15 mouse cellular contexts compared by ENCODE assay signal in genomic region chr10:57583927-57584326, GRCm38 (mm10). TPM values are rescaled to one million over a fixed set of nuclear protein-coding genes. Genes with fewer than 3 reads are reported as not detected.
DNase-seq lines count a peak whose midpoint lies in the region; ATAC-seq and TF ChIP-seq lines count a peak whose summit lies in the region.
"Had no signal": no experiment of that assay in that cellular context is flagged by ENCODE, and none has a peak within 500 bp of the region (broad histone marks: within the 10 kb centered on the region; RNA-seq: fewer than 3 reads in every experiment).

No protein-coding gene starts in this region.

- H3K4me3 ChIP-seq in left cerebral cortex, adult 2 months, result no peak overlapping the region
- H3K4me3 ChIP-seq in forebrain, postnatal 0 days (ENCODE audit: low read depth, low read length), result no peak overlapping the region
- H3K4me3 ChIP-seq: erythroblast, embryonic 14.5 days; hindbrain, embryonic 12.5 days; limb, embryonic 15.5 days; midbrain, embryonic 13.5 days had no signal

- no peak overlapping the region for H3K27ac ChIP-seq in left cerebral cortex, adult 2 months
- H3K27ac ChIP-seq in forebrain, postnatal 0 days (ENCODE audit: low read depth, low read length), result no peak overlapping the region
- H3K27ac ChIP-seq: hindbrain, embryonic 12.5 days; limb, embryonic 15.5 days; midbrain, embryonic 13.5 days had no signal

- no peaks in the 10 kb centered on the region for H3K9me3 ChIP-seq in forebrain, postnatal 0 days (ENCODE audit: low read length)
- H3K9me3 ChIP-seq: G1E; limb, embryonic 15.5 days had no signal

- intact Hi-C loops in left cerebral cortex, adult 2 months (cut with DNase I), result no loop called here

- TF ChIP-seq CTCF in left cerebral cortex, adult 2 months (IDR thresholded peaks at IDR 0.05), result peak; percentile 5; the same call in 1 of the 2 replicates
- no peak for TF ChIP-seq CTCF in forebrain, postnatal 0 days (IDR thresholded peaks at IDR 0.05; ENCODE audit: low read depth)

- no peaks in the 10 kb centered on the region for H3K36me3 ChIP-seq in forebrain, postnatal 0 days (ENCODE audit: insufficient read depth)
- H3K36me3 ChIP-seq: G1E; hindbrain, embryonic 12.5 days; limb, embryonic 15.5 days; midbrain, embryonic 13.5 days had no signal

- no peak overlapping the region for H3K4me2 ChIP-seq in forebrain, postnatal 0 days (ENCODE audit: low read depth)
- H3K4me2 ChIP-seq: hindbrain, embryonic 12.5 days; limb, embryonic 15.5 days; midbrain, embryonic 13.5 days had no signal

- ATAC-seq in granulocyte monocyte progenitor cell, adult 5-6 weeks (replicated peaks; ENCODE audit: poor library complexity, severe bottlenecking), result peak; percentile 79
- ATAC-seq in activated CD4-positive, CD25-positive, alpha-beta regulatory T cell, adult 4 months, result no peak
- no peak for ATAC-seq in forebrain, postnatal 0 days
- ATAC-seq: midbrain, embryonic 13.5 days had no signal

- WGBS in forebrain, postnatal 0 days, result 44% methylated on average over 1 of the region's 1 CpGs

- H3K27me3 ChIP-seq in forebrain, postnatal 0 days (ENCODE audit: insufficient read depth, low read length), result no peaks in the 10 kb centered on the region
- H3K27me3 ChIP-seq: hindbrain, embryonic 12.5 days; limb, embryonic 15.5 days; midbrain, embryonic 13.5 days had no signal

- no peak overlapping the region for H3K9ac ChIP-seq in forebrain, postnatal 0 days
- H3K9ac ChIP-seq: hindbrain, embryonic 12.5 days; limb, embryonic 15.5 days; midbrain, embryonic 13.5 days had no signal

- no peaks in the 10 kb centered on the region for H3K4me1 ChIP-seq in forebrain, postnatal 0 days (ENCODE audit: insufficient read depth)
- H3K4me1 ChIP-seq: hindbrain, embryonic 12.5 days; limb, embryonic 15.5 days; midbrain, embryonic 13.5 days had no signal

- DNase-seq in left cerebral cortex, adult 2 months (ENCODE audit: extremely low spot score in 1 of 2, low spot score in 2 of 2), result no peak
- no peak for DNase-seq in left cerebral cortex, adult 18-20 months (ENCODE audit: low spot score in 2 of 2)
- peak; percentile 50 for DNase-seq in A20 (ENCODE audit: low read depth, low spot score)
- peak; percentile 74 to 77 for DNase-seq in B cell, adult 2 months
- no peak for DNase-seq in forebrain, postnatal 0 days
- DNase-seq: cerebellum, adult 8-10 months; kidney, adult 18-20 months; lung, postnatal 4 days had no signal

RNA-seq across cellular contexts. Expression of gene Pkib, which starts 47.9 kb away (rescaled TPM):
- total RNA-seq in left cerebral cortex, adult 2 months (2021), result 10 to 100 TPM; 14.4 to 21.6 TPM
- total RNA-seq in left cerebral cortex, adult 18-20 months (2021), result 10 to 100 TPM; 15.7 to 16.7 TPM
- 22.2 and 33.2 TPM in 2 replicates for total RNA-seq in granulocyte monocyte progenitor cell, adult 5-6 weeks (2014; fragmentation: Nextera tagmentation)
- 19.0 and 21.4 TPM in 2 replicates for total RNA-seq in granulocyte monocyte progenitor cell, adult 5-6 weeks (2017)
- 1 to 10 TPM in 1 of 2 experiments, not detected in 1; 1.7 TPM for polyA plus RNA-seq in activated CD4-positive, CD25-positive, alpha-beta regulatory T cell, adult 4 months (2017; shearing (Covaris generic))
- 2.4 and 5.5 TPM in 2 replicates for total RNA-seq in forebrain, postnatal 0 days (2014; rRNA removed)
- polyA plus RNA-seq in forebrain, postnatal 0 days (2015; fragmentation: Nextera tagmentation; extraction: Ambion mirVana), result 2.6 and 7.5 TPM in 2 replicates
- polyA plus RNA-seq: erythroblast, embryonic 14.5 days; G1E had no signal

RNA-seq across cellular contexts. Expression of gene Serinc1, which starts 51.6 kb away (rescaled TPM):
- 1,000 to 10,000 TPM in 1 of 2 experiments, 100 to 1,000 TPM in 1; 891 to 1,047 TPM for total RNA-seq in left cerebral cortex, adult 2 months (2021)
- total RNA-seq in left cerebral cortex, adult 18-20 months (2021), result 1,000 to 10,000 TPM; 1,017 to 1,050 TPM
- total RNA-seq in granulocyte monocyte progenitor cell, adult 5-6 weeks (2014; fragmentation: Nextera tagmentation), result 46.8 and 47.3 TPM in 2 replicates
- total RNA-seq in granulocyte monocyte progenitor cell, adult 5-6 weeks (2017), result 93.0 and 99.7 TPM in 2 replicates
- polyA plus RNA-seq in activated CD4-positive, CD25-positive, alpha-beta regulatory T cell, adult 4 months (2017; shearing (Covaris generic)), result 100 to 1,000 TPM in 1 of 2 experiments, 10 to 100 TPM in 1; 97.3 to 103 TPM
- total RNA-seq in forebrain, postnatal 0 days (2014; rRNA removed), result 421 and 468 TPM in 2 replicates
- 409 and 477 TPM in 2 replicates for polyA plus RNA-seq in forebrain, postnatal 0 days (2015; fragmentation: Nextera tagmentation; extraction: Ambion mirVana)

Comparison
In these comparisons a context has a peak if more than half of its experiments do, and no peak if none do; other contexts are left out.
1. DNase-seq: peak in A20 (single experiment) and B cell, adult 2 months (2 of 2); none in left cerebral cortex, adult 2 months (0 of 2), left cerebral cortex, adult 18-20 months (0 of 2) and forebrain, postnatal 0 days (single experiment).